Mouse (Mus musculus) lung, adult 2 months (tissue): ENCODE results near the gene Pla2g5.

Source experiments
- CTCF ChIP-seq: fragments of 200-500 bp; IDR thresholded peaks from 2 replicates; pipeline ENCODE4 v1.5.1; 2011; ENCODE audit warnings: mild to moderate bottlenecking, low read length, control low read depth; ENCODE audit not compliant: insufficient read depth
- POLR2A ChIP-seq: fragments of 200-500 bp; IDR thresholded peaks from 2 replicates; pipeline ENCODE4 v1.6.1; 2011; ENCODE audit warnings: low read depth, mild to moderate bottlenecking, control low read depth, low read length, borderline replicate concordance; ENCODE audit errors: extremely low read depth

DNA sequence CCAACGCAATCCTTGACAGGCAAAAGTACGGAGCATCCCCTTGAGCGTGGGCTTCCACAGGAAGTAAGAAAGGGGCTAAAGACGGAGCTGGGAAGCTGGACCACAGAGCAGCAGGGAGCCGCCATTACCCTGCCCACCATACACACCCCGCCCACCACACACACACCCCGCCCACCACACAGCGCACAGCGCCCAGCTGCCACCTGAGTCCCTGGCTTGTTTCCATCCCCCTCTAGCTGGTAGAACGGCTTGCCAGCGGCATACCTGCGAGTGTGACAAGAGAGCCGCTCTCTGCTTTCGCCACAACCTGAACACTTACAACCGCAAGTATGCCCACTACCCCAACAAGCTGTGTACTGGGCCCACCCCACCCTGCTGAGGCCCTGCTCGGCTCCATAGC, 18.9 kb upstream of the Pla2g5 start:
- TF ChIP-seq POLR2A (no peak), CTCF (no peak)
